Mouse (Mus musculus): ENCODE measurements around the gene Cd300e. TPM values are rescaled to one million over a fixed set of nuclear protein-coding genes. Genes with fewer than 3 reads are reported as not detected.
"Not testable (repeated sequence)": the region's sequence is repeated elsewhere in the genome, so short reads cannot be mapped to it uniquely, and the experiment has no call there.

Gene Cd300e
- polyA plus RNA-seq, 1 experiment from 2014 or later: not detected

DNA sequence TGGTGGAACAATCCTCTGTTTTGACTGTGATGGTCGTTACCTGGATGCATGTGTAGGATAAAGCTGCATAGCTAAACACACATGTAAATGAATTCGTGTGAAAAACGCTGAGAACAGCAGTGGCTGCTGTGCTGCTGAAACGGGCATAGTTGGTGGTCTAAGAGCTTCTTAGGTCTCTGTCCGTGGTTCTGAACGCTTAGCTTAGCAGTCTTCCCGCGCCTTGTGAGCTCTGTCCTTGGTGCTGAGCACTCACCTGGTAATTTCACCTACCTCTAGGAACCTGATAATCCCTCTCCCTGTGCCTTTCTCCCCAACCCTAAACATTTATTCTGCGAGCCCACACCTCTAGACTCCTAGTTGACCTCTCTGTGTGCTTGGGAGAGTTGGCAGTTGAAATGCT, 9.8 kb downstream of the Cd300e start:
- Histone ChIP-seq H3K4me2 (replicated peaks) (no peak overlapping the region), H3K27me3 (no peaks in the 10 kb centered on the region), H3K36me3 (no peaks in the 10 kb centered on the region), H3K9me3 (no peaks in the 10 kb centered on the region), H3K4me3 (no peak overlapping the region), H3K9ac (replicated peaks) (no peak overlapping the region), H3K4me1 (no peaks in the 10 kb centered on the region), H3K27ac (replicated peaks) (no peak overlapping the region)
- 5% methylated on average over 9 of the region's 9 CpGs for WGBS
- ATAC-seq (replicated peaks): no peak

DNA sequence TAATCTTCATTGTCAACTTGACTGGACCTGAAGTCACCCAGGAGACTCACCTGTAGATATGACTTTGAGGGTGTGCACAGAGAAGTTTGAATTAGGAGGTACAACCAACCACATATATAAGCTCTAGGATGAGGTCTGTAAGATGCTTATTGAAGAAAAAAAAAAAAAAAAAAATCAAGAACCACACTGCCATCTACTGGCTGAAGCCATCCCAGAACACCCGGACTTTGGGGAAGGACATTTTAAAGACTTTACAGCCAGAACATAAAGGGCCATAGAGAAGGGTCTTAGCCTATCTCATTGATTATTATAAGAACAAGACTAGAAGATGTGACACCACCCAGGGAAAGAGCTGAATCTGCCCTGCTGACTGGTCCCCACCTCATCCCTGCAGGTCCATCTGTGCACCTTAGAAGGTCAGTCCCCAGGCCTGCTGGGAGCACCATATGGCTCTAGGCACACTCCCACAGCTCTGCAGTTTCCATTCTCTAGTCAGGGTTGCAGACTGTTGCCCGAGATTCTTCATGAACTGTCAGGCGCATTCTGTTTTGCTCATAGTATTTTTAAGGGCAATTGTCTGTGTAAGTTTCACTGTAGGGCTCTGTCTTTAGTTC, 12.6 kb downstream of the Cd300e start:
- H3K4me3 ChIP-seq: no peak overlapping the region
- WGBS: 52% methylated on average over 3 of the region's 3 CpGs

GRCm38 (mm10) chr11:115048259-115048658, 13.7 kb downstream of the Cd300e start, which contains the start of gene Cd300ld3:
Gene Cd300ld3 (minus strand): TSS chr11:115048409.
- no peak within 1 kb of the TSS for H3K4me3 ChIP-seq
- ATAC-seq (replicated peaks): no peak
- no peaks in the 10 kb centered on the region for H3K27me3 ChIP-seq
- no peak within 1 kb of the TSS for H3K9ac ChIP-seq (replicated peaks)
- no peak within 1 kb of the TSS for H3K4me2 ChIP-seq (replicated peaks)
- H3K27ac ChIP-seq (replicated peaks): no peak within 1 kb of the TSS
- H3K36me3 ChIP-seq: no peaks in the 10 kb centered on the region
- 85% methylated on average over 2 of the region's 2 CpGs for WGBS
- no peaks in the 10 kb centered on the region for H3K9me3 ChIP-seq
- no peaks in the 10 kb centered on the region for H3K4me1 ChIP-seq

More for the DNA sequence above, 12.6 kb downstream of the Cd300e start:
- Histone ChIP-seq H3K27me3 (no peaks in the 10 kb centered on the region), H3K4me2 (replicated peaks) (no peak overlapping the region), H3K9me3 (no peaks in the 10 kb centered on the region), H3K36me3 (no peaks in the 10 kb centered on the region), H3K27ac (replicated peaks) (no peak overlapping the region), H3K4me1 (no peaks in the 10 kb centered on the region), H3K9ac (replicated peaks) (no peak overlapping the region)
- no peak for ATAC-seq (replicated peaks)

- not testable (repeated sequence) for H3K9ac ChIP-seq (replicated peaks); H3K27ac ChIP-seq (replicated peaks); H3K4me2 ChIP-seq (replicated peaks); ATAC-seq (replicated peaks); H3K4me1 ChIP-seq; H3K36me3 ChIP-seq; H3K9me3 ChIP-seq; H3K4me3 ChIP-seq; H3K27me3 ChIP-seq
- no CpG with 5 or more reads among the region's 6 CpGs for WGBS
Measured at GRCm38 (mm10) chr11:115037669-115038068, 24.3 kb downstream of the Cd300e start, which contains the start of gene Cd300ld5. Gene Cd300ld5 (minus strand): TSS chr11:115037769.

GRCm38 (mm10) chr11:115026912-115027311, 35.1 kb downstream of the Cd300e start, which contains the start of gene Cd300ld4:
Gene Cd300ld4 (minus strand): TSS chr11:115027012.
- not testable (repeated sequence) for H3K27me3 ChIP-seq; H3K9ac ChIP-seq (replicated peaks); H3K36me3 ChIP-seq; H3K9me3 ChIP-seq; H3K4me3 ChIP-seq; H3K4me1 ChIP-seq; H3K4me2 ChIP-seq (replicated peaks); ATAC-seq (replicated peaks); H3K27ac ChIP-seq (replicated peaks)
- no CpG with 5 or more reads among the region's 6 CpGs for WGBS

DNA sequence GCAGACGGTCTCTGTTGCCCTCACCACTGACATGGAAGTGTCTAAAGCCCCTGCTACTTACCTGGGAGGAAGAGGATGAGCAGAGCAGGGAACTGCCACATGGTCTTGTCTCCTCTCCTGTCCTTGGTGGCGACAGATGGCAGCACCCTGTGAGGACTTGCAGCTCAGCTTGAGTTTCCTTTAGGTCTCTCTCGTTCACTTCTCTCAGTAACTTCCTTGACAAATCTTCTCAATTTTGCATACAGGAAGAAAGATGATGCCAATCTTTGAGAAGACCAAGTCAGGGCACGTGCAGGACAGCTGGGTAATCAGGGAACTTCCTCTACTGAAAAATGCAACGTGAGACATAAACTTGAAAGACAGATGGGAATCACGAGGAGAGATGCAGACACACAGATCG, 45.9 kb downstream of the Cd300e start, which contains the start of gene Cd300ld2:
Gene Cd300ld2 (minus strand): TSS at position 101 of the 400 bp plus-strand sequence.
- not testable (repeated sequence) for H3K27me3 ChIP-seq; H3K4me2 ChIP-seq (replicated peaks); H3K4me1 ChIP-seq; H3K27ac ChIP-seq (replicated peaks); H3K4me3 ChIP-seq; H3K9ac ChIP-seq (replicated peaks); H3K36me3 ChIP-seq; ATAC-seq (replicated peaks); H3K9me3 ChIP-seq
- WGBS: no CpG with 5 or more reads among the region's 7 CpGs

- ATAC-seq (replicated peaks): no peak
- no peak overlapping the region for H3K4me3 ChIP-seq
Measured at GRCm38 (mm10) chr11:115004070-115004469, 57.9 kb downstream of the Cd300e start.

More at GRCm38 (mm10) chr11:115004070-115004469, 57.9 kb downstream of the Cd300e start:
- WGBS: 88% methylated on average over 5 of the region's 5 CpGs
- H3K9ac ChIP-seq (replicated peaks): no peak overlapping the region
- no peaks in the 10 kb centered on the region for H3K27me3 ChIP-seq
- H3K4me2 ChIP-seq (replicated peaks): no peak overlapping the region
- no peak overlapping the region for H3K27ac ChIP-seq (replicated peaks)
- no peaks in the 10 kb centered on the region for H3K9me3 ChIP-seq
- no peaks in the 10 kb centered on the region for H3K36me3 ChIP-seq
- H3K4me1 ChIP-seq: no peaks in the 10 kb centered on the region

Other genes starting within 250 kb of the Cd300e start
- 6.0 and 6.2 TPM in 2 replicates for gene Gprc5c, start 211.0 kb downstream of the Cd300e start, polyA plus RNA-seq (2015; fragmentation: Nextera tagmentation; extraction: Ambion mirVana)
- 0.46 and 0.88 TPM in 2 replicates for gene Cd300a, start 172.1 kb downstream of the Cd300e start, polyA plus RNA-seq (2015; fragmentation: Nextera tagmentation; extraction: Ambion mirVana)
- 0.20 TPM in 1 of 2 replicates, not detected in the other for gene Cd300lb, start 127.8 kb downstream of the Cd300e start, polyA plus RNA-seq (2015; fragmentation: Nextera tagmentation; extraction: Ambion mirVana)
- gene Cd300c, start 93.0 kb downstream of the Cd300e start, polyA plus RNA-seq (2015; fragmentation: Nextera tagmentation; extraction: Ambion mirVana): not detected in 2 replicates
- 0.08 TPM in 1 of 2 replicates, not detected in the other for gene Cd300ld, start 72.3 kb downstream of the Cd300e start, polyA plus RNA-seq (2015; fragmentation: Nextera tagmentation; extraction: Ambion mirVana)
- gene Cd300c2, start 60.3 kb downstream of the Cd300e start, polyA plus RNA-seq (2015; fragmentation: Nextera tagmentation; extraction: Ambion mirVana): 1.2 and 1.6 TPM in 2 replicates
- not detected in 2 replicates for gene Cd300ld2, start 46.0 kb downstream of the Cd300e start, polyA plus RNA-seq (2015; fragmentation: Nextera tagmentation; extraction: Ambion mirVana)
- not detected in 2 replicates for gene Cd300ld4, start 35.2 kb downstream of the Cd300e start, polyA plus RNA-seq (2015; fragmentation: Nextera tagmentation; extraction: Ambion mirVana)
- gene Cd300ld5, start 24.4 kb downstream of the Cd300e start, polyA plus RNA-seq (2015; fragmentation: Nextera tagmentation; extraction: Ambion mirVana): not detected in 2 replicates
- gene Cd300ld3, start 13.8 kb downstream of the Cd300e start, polyA plus RNA-seq (2015; fragmentation: Nextera tagmentation; extraction: Ambion mirVana): not detected in 2 replicates
- 0.80 and 1.0 TPM in 2 replicates for gene Rab37, start 29.3 kb upstream of the Cd300e start, polyA plus RNA-seq (2015; fragmentation: Nextera tagmentation; extraction: Ambion mirVana)
- gene Cd300lf, start 71.8 kb upstream of the Cd300e start, polyA plus RNA-seq (2015; fragmentation: Nextera tagmentation; extraction: Ambion mirVana): 0.10 TPM in 1 of 2 replicates, not detected in the other
- gene Slc9a3r1, start 101.2 kb upstream of the Cd300e start, polyA plus RNA-seq (2015; fragmentation: Nextera tagmentation; extraction: Ambion mirVana): 45.8 and 50.5 TPM in 2 replicates
- gene Tmem104, start 125.3 kb upstream of the Cd300e start, polyA plus RNA-seq (2015; fragmentation: Nextera tagmentation; extraction: Ambion mirVana): 10.8 and 12.4 TPM in 2 replicates
- 19.0 and 24.1 TPM in 2 replicates for gene Nat9, start 125.7 kb upstream of the Cd300e start, polyA plus RNA-seq (2015; fragmentation: Nextera tagmentation; extraction: Ambion mirVana)
- gene Grin2c, start 205.1 kb upstream of the Cd300e start, polyA plus RNA-seq (2015; fragmentation: Nextera tagmentation; extraction: Ambion mirVana): 0.22 and 0.23 TPM in 2 replicates
- gene Fdxr, start 214.9 kb upstream of the Cd300e start, polyA plus RNA-seq (2015; fragmentation: Nextera tagmentation; extraction: Ambion mirVana): 23.9 and 24.0 TPM in 2 replicates
- 0.37 TPM in 2 replicates for gene Fads6, start 235.5 kb upstream of the Cd300e start, polyA plus RNA-seq (2015; fragmentation: Nextera tagmentation; extraction: Ambion mirVana)
- 0.08 TPM in 1 of 2 replicates, not detected in the other for gene Otop2, start 245.0 kb upstream of the Cd300e start, polyA plus RNA-seq (2015; fragmentation: Nextera tagmentation; extraction: Ambion mirVana)

All from forebrain, embryonic 15.5 days (tissue).